Mouse (Mus musculus) bone marrow macrophage, adult 2 months (primary cell): ENCODE data around the gene Gpr84.

Experiments used
- CTCF ChIP-seq: IDR thresholded peaks from 2 replicates; pipeline ENCODE4 v1.5.1; 2012; ENCODE audit warnings: low read depth, mild to moderate bottlenecking, low read length, moderate library complexity
- POLR2A ChIP-seq: IDR thresholded peaks from 2 replicates; pipeline ENCODE4 v1.6.1; 2012; ENCODE audit warnings: mild to moderate bottlenecking, low read depth, low read length, borderline replicate concordance

GRCm38 (mm10) chr15:103304616-103304969, 5.8 kb downstream of the Gpr84 start:
- TF ChIP-seq CTCF (no peak), POLR2A (no peak)
